Mouse (Mus musculus) kidney, adult 2 months (tissue): ENCODE data around the gene Slc35e3. TPM values are rescaled to one million over a fixed set of nuclear protein-coding genes. Genes with fewer than 3 reads are reported as not detected.

Source experiments
- DNase-seq: peaks from one replicate; pipeline ENCODE4 v3.0.0; 2021
- H3K27ac ChIP-seq: fragments of 200-500 bp; 2 replicates; pipeline ENCODE4 v1.5.1; 2012; ENCODE audit warnings: low read depth, low read length, control low read depth, inconsistent platforms; ENCODE audit not compliant: insufficient read depth
- H3K27me3 ChIP-seq: fragments of 200-500 bp; replicated peaks from 2 replicates; pipeline ENCODE4 v1.6.1; 2012; ENCODE audit warnings: mild to moderate bottlenecking, moderate library complexity, low read length, inconsistent platforms; ENCODE audit not compliant: control insufficient read depth, insufficient read depth
- H3K36me3 ChIP-seq: fragments of 200-500 bp; 2 replicates; pipeline ENCODE4 v1.6.1; 2012; ENCODE audit warnings: mild to moderate bottlenecking, moderate library complexity, low read length, inconsistent platforms; ENCODE audit not compliant: control insufficient read depth, insufficient read depth
- H3K4me1 ChIP-seq: fragments of 200-500 bp; 2 replicates; pipeline ENCODE4 v1.6.1; 2011; ENCODE audit warnings: low read length; ENCODE audit not compliant: control insufficient read depth, insufficient read depth
- H3K4me3 ChIP-seq: fragments of 200-500 bp; 2 replicates; pipeline ENCODE4 v1.5.1; 2011; ENCODE audit warnings: mild to moderate bottlenecking, low read depth, low read length, control low read depth; ENCODE audit not compliant: insufficient read depth
- CTCF ChIP-seq: fragments of 200-500 bp; conservative IDR thresholded peaks from 2 replicates; pipeline ENCODE4 v1.5.1; 2011; ENCODE audit warnings: low read depth, mild to moderate bottlenecking, control low read depth, low read length, moderate library complexity, mixed read lengths; ENCODE audit not compliant: insufficient read depth, insufficient read length
- POLR2A ChIP-seq: fragments of 200-500 bp; IDR thresholded peaks from one replicate; pipeline ENCODE4 v1.6.1; 2011; ENCODE audit warnings: low read depth, low read length, control low read depth
- WGBS: fragments of 180-500 bp; shearing (Covaris S2); methylation state at CpG from one replicate; pipeline ENCODE4 v1.1.7; 2018; 5-methylcytosine and 5-hydroxymethylcytosine counted together
- polyA plus RNA-seq: library from polyadenylated mRNA; depleted of rRNA; stranded (reverse); fragments of >200 nt; gene quantifications from 2 replicates; pipeline ENCODE4 v1.2.3, GENCODE M21; 2012

Slc35e3 gene
- polyA plus RNA-seq, 1 experiment = 37.1 TPM

DNA sequence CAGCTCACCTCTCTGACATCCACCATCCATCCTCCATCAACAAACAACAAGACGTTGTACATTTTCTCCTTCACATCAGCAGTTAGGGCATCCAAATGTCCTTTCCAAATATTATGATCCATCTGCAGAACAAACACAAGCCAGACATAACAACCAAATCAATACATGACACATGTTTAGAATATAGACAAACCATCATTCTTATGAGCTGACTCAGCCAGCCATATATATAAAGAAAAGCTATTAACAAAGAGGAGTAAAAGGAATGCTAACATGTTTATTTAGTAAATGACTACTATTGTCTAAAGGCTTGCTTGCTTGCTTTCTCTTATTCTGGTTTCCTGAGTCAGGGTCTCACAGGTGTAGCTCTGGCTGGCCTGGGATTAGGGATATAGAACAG lies 11.1 kb upstream of the Slc35e3 start:
- 89% methylated on average over 1 of the region's 1 CpGs for WGBS
- no peak for DNase-seq
- Histone ChIP-seq H3K36me3 (peaks cover 2% of the 10 kb centered on the region), H3K27me3 (no peaks in the 10 kb centered on the region), H3K27ac (no peak overlapping the region), H3K4me1 (no peaks in the 10 kb centered on the region), H3K4me3 (no peak overlapping the region)
- no peak for TF ChIP-seq CTCF
- TF ChIP-seq POLR2A = no peak

GRCm38 (mm10) chr10:117756784-117757183 lies 10.6 kb upstream of the Slc35e3 start:
- WGBS = 92% methylated on average over 5 of the region's 5 CpGs
- Histone ChIP-seq H3K36me3 (peaks cover 2% of the 10 kb centered on the region), H3K4me3 (no peak overlapping the region)

GRCm38 (mm10) chr10:117755799-117756467 lies 9.8 kb upstream of the Slc35e3 start:
- Histone ChIP-seq H3K27ac (no peak overlapping the region), H3K36me3 (peaks cover 2% of the 10 kb centered on the region), H3K4me1 (no peaks in the 10 kb centered on the region), H3K4me3 (no peak overlapping the region), H3K27me3 (no peaks in the 10 kb centered on the region)
- no peak for TF ChIP-seq CTCF
- TF ChIP-seq POLR2A = no peak
- 90% methylated on average over 11 of the region's 11 CpGs for WGBS
- DNase-seq = no peak

More at GRCm38 (mm10) chr10:117756784-117757183, 10.6 kb upstream of the Slc35e3 start:
- Histone ChIP-seq H3K27me3 (no peaks in the 10 kb centered on the region), H3K4me1 (no peaks in the 10 kb centered on the region), H3K27ac (no peak overlapping the region)
- DNase-seq = no peak
- no peak for TF ChIP-seq POLR2A
- TF ChIP-seq CTCF = no peak

DNA sequence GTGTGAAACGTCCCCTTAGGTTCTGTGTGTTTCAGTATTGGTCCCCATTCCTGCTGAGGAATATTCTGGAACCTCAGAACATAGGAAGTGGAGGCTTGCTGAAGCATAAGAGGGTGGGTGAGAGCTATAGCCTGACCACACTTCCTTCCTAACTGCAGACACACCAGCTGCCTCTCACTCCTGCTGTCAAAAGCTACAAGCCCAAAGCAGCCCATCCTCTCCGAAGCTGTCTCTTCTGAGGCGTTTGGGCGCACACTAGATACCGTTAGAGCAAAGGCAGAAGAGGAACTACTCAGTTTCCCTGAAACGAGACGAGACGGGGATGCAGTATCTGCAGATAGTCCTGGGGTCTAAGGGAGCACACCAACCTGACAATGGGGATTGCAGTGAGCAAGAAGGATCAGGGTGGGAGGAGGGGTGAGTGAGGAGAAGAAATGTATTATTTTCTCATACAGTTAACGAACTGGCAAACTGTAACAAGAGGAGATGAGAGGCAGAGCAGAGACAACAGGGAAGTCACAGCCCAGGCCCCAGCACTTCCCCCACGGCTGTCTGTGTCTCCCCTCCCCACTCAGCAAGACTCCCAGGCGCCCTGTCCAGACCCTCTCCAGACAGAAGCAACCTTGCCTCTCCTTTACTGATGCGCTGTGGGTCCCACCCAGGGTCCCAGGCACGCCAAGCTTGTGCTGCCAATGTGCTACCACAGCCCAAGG lies 9.1 kb upstream of the Slc35e3 start:
- DNase-seq = no peak
- Histone ChIP-seq H3K4me1 (no peaks in the 10 kb centered on the region), H3K27ac (no peak overlapping the region), H3K36me3 (peaks cover 3% of the 10 kb centered on the region), H3K27me3 (no peaks in the 10 kb centered on the region), H3K4me3 (no peak overlapping the region)
- WGBS = 84% methylated on average over 13 of the region's 13 CpGs
- TF ChIP-seq CTCF (no peak), POLR2A (no peak)

DNA sequence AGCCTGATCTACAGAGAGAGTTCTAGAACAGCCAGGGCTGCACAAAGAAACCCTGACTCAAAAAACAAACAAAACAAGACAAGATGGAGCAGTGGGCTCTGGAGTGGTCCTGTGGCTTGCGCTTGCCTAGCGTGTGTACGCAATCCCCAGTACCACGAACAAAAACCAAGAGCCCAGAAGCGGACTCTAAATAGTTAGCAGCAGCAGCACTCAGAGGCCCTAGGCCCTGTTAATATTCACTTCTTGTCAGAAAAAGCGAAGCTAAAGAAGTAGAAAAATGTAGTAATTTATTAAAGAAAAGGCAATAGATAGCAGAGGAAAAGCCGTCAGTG lies 8.4 kb upstream of the Slc35e3 start:
- Histone ChIP-seq H3K36me3 (peaks cover 3% of the 10 kb centered on the region), H3K27ac (no peak overlapping the region), H3K4me1 (no peaks in the 10 kb centered on the region), H3K4me3 (no peak overlapping the region), H3K27me3 (no peaks in the 10 kb centered on the region)
- 95% methylated on average over 7 of the region's 7 CpGs for WGBS
- DNase-seq = no peak
- no peak for TF ChIP-seq POLR2A
- TF ChIP-seq CTCF = no peak

GRCm38 (mm10) chr10:117753711-117754608 lies 7.8 kb upstream of the Slc35e3 start:
- no peak for TF ChIP-seq POLR2A
- TF ChIP-seq CTCF = no peak
- Histone ChIP-seq H3K4me3 (no peak overlapping the region), H3K4me1 (peaks cover 2% of the 10 kb centered on the region; the same call in 1 of the 2 replicates), H3K27ac (no peak overlapping the region), H3K27me3 (no peaks in the 10 kb centered on the region), H3K36me3 (peaks cover 3% of the 10 kb centered on the region)
- DNase-seq = no peak
- WGBS = 92% methylated on average over 8 of the region's 8 CpGs
